Mouse (Mus musculus): ENCODE data around the gene Olfr315.

DNA sequence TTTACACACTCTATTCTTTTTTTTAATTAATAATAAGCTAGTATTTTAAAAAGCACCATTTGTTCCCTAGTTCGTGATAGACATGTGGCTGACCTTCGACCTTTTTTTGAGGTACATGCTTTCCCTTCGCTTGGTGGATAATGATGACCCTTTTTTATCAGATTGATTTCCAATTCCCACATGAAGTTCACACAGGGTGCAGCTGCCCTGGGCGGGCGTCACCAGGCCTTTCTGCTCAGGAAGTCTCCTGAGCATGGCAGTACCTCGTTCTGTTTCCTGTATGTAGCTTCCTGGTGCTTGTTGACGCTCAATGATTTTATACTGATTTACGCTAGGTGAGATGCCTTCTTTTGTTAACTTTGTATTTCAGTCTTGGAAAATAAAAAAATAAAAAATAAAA is 15.4 kb downstream of the Olfr315 start:
- TF ChIP-seq CTCF (IDR thresholded peaks at IDR 0.05; ENCODE audit: low read depth) (no peak), EP300 (optimal IDR thresholded peaks at IDR 0.05) (no peak)
